ENCODE assay signal across 15 mouse cellular contexts in the genomic region with DNA sequence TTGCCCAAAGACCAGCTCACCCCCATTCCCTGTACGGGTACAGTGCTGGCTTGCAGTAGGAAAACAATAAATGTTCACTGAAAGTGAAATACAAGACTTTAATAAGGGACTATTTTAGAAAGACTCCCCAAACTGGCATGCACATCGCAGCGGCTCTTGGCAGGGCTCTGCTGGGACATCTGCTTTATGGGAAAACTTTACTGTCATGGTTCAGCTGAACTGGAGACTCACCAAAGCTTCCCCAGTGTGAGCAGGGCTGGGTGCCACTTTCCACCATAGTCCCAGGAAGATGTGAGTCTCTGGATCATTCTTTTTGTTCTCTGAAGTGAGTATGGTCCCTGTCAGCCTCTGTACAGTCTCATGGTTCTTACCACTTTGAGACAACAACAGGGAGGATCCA.
A peak's percentile ranks its signal among the peaks of the same experiment; 100 is the strongest.
DNase-seq lines count a peak whose midpoint lies in the region; ATAC-seq and TF ChIP-seq lines count a peak whose summit lies in the region.
"Had no signal": no experiment of that assay in that cellular context is flagged by ENCODE, and none has a peak within 500 bp of the region (broad histone marks: within the 10 kb centered on the region; RNA-seq: fewer than 3 reads in every experiment).

No protein-coding gene starts in this region.

- peak; percentile 76 for DNase-seq in heart, adult 11 months
- no peak for DNase-seq in heart, adult 2 months
- peak; percentile 11 for DNase-seq in lung, postnatal 36 days
- DNase-seq in lung, postnatal 0 days (ENCODE audit: low spot score), result no peak
- peak; percentile 49 to 56 for DNase-seq in cerebellum, postnatal 14 days
- no peak for DNase-seq in B cell, adult 2 months
- DNase-seq in stomach, postnatal 0 days (ENCODE audit: low spot score), result no peak
- DNase-seq: adrenal gland, adult 2 months; thymus, postnatal 4 days had no signal

- no peaks in the 10 kb centered on the region for H3K27me3 ChIP-seq in heart, adult 2 months (ENCODE audit: control insufficient read depth, insufficient read depth, low read length)
- no peaks in the 10 kb centered on the region for H3K27me3 ChIP-seq in lung, postnatal 0 days (replicated peaks; ENCODE audit: insufficient read depth, low read length)
- H3K27me3 ChIP-seq in stomach, postnatal 0 days (ENCODE audit: control insufficient read depth, insufficient read depth, low read length), result no peaks in the 10 kb centered on the region
- H3K27me3 ChIP-seq: embryonic facial prominence, embryonic 12.5 days; heart, embryonic 12.5 days; limb, embryonic 12.5 days had no signal

- intact Hi-C loops in heart, adult 2 months (cut with DNase I), result no loop called here

- no peak for TF ChIP-seq CTCF in heart, adult 2 months (IDR thresholded peaks at IDR 0.05)
- no peak for TF ChIP-seq CTCF in lung, postnatal 0 days (IDR thresholded peaks at IDR 0.05)
- TF ChIP-seq CTCF in stomach, postnatal 0 days (IDR thresholded peaks at IDR 0.05; ENCODE audit: low read depth), result no peak

- TF ChIP-seq EP300 in heart, adult 2 months (IDR thresholded peaks at IDR 0.05; ENCODE audit: insufficient read depth, low read depth, low read length), result no peak
- no peak for TF ChIP-seq EP300 in lung, postnatal 0 days (IDR thresholded peaks at IDR 0.05)
- no peak for TF ChIP-seq EP300 in stomach, postnatal 0 days (optimal IDR thresholded peaks at IDR 0.05)

- H3K9ac ChIP-seq in heart, adult 2 months (ENCODE audit: low read depth, low read length), result no peak overlapping the region
- no peak overlapping the region for H3K9ac ChIP-seq in lung, postnatal 0 days (replicated peaks; ENCODE audit: low read depth)
- H3K9ac ChIP-seq in stomach, postnatal 0 days (ENCODE audit: low read length), result no peak overlapping the region
- H3K9ac ChIP-seq: embryonic facial prominence, embryonic 12.5 days; heart, embryonic 12.5 days; limb, embryonic 12.5 days; midbrain, embryonic 13.5 days had no signal

- H3K36me3 ChIP-seq in heart, adult 2 months (ENCODE audit: control insufficient read depth, insufficient read depth, low read length), result no peaks in the 10 kb centered on the region
- H3K36me3 ChIP-seq in lung, postnatal 0 days (ENCODE audit: insufficient read depth, low read length), result no peaks in the 10 kb centered on the region
- H3K36me3 ChIP-seq in stomach, postnatal 0 days (ENCODE audit: control insufficient read depth, insufficient read depth, low read length), result no peaks in the 10 kb centered on the region
- H3K36me3 ChIP-seq: embryonic facial prominence, embryonic 12.5 days; forebrain, embryonic 10.5 days; heart, embryonic 12.5 days; limb, embryonic 12.5 days; midbrain, embryonic 13.5 days had no signal

- 75% methylated on average over 3 of the region's 3 CpGs for WGBS in heart, adult 2 months
- WGBS in lung, postnatal 0 days, result 63% methylated on average over 3 of the region's 3 CpGs
- WGBS in stomach, postnatal 0 days, result 70% methylated on average over 3 of the region's 3 CpGs

- H3K4me3 ChIP-seq in heart, adult 2 months, result no peak overlapping the region
- H3K4me3 ChIP-seq in lung, postnatal 0 days (ENCODE audit: low read depth, low read length), result no peak overlapping the region
- no peak overlapping the region for H3K4me3 ChIP-seq in stomach, postnatal 0 days (ENCODE audit: low read depth, low read length)
- H3K4me3 ChIP-seq: embryonic facial prominence, embryonic 12.5 days; forebrain, embryonic 10.5 days; heart, embryonic 12.5 days; limb, embryonic 12.5 days; midbrain, embryonic 13.5 days had no signal

- H3K79me2 ChIP-seq in heart, adult 2 months (replicated peaks; ENCODE audit: control insufficient read depth, insufficient read depth, low read length), result no peaks in the 10 kb centered on the region

- no peak overlapping the region for H3K4me2 ChIP-seq in lung, postnatal 0 days (replicated peaks; ENCODE audit: low read depth, low read length)
- no peak overlapping the region for H3K4me2 ChIP-seq in stomach, postnatal 0 days (replicated peaks; ENCODE audit: low read depth)
- H3K4me2 ChIP-seq: embryonic facial prominence, embryonic 12.5 days; heart, embryonic 12.5 days; limb, embryonic 12.5 days; midbrain, embryonic 13.5 days had no signal

- peaks cover 5% of the 10 kb centered on the region for H3K4me1 ChIP-seq in heart, adult 2 months (ENCODE audit: control insufficient read depth, insufficient read depth, low read length)
- no peaks in the 10 kb centered on the region for H3K4me1 ChIP-seq in lung, postnatal 0 days (ENCODE audit: insufficient read depth, low read depth, low read length)
- no peaks in the 10 kb centered on the region for H3K4me1 ChIP-seq in stomach, postnatal 0 days (replicated peaks; ENCODE audit: control insufficient read depth, insufficient read depth)
- H3K4me1 ChIP-seq: embryonic facial prominence, embryonic 12.5 days; limb, embryonic 12.5 days had no signal

- no peak for ATAC-seq in lung, postnatal 0 days
- ATAC-seq in stomach, postnatal 0 days (ENCODE audit: low FRiP score, low TSS enrichment), result no peak
- ATAC-seq: midbrain, embryonic 13.5 days had no signal

- no peak for TF ChIP-seq POLR2A in heart, adult 2 months (IDR thresholded peaks at IDR 0.05; ENCODE audit: insufficient read depth, low read depth, low read length)

- no peak overlapping the region for H3K27ac ChIP-seq in heart, adult 2 months
- no peak overlapping the region for H3K27ac ChIP-seq in lung, postnatal 0 days (ENCODE audit: low read length)
- H3K27ac ChIP-seq in stomach, postnatal 0 days (replicated peaks), result no peak overlapping the region
- H3K27ac ChIP-seq: embryonic facial prominence, embryonic 12.5 days; forebrain, embryonic 10.5 days; limb, embryonic 12.5 days; macrophage; midbrain, embryonic 13.5 days had no signal

- H3K9me3 ChIP-seq in lung, postnatal 0 days (ENCODE audit: low read length), result no peaks in the 10 kb centered on the region
- H3K9me3 ChIP-seq in stomach, postnatal 0 days (ENCODE audit: control insufficient read depth, low read length), result no peaks in the 10 kb centered on the region
- H3K9me3 ChIP-seq: embryonic facial prominence, embryonic 12.5 days; forebrain, embryonic 10.5 days; heart, embryonic 12.5 days; limb, embryonic 12.5 days; midbrain, embryonic 13.5 days had no signal

Comparison
In these comparisons a context has a peak if more than half of its experiments do, and no peak if none do; other contexts are left out.
1. DNase-seq: peak in heart, adult 11 months (single experiment), lung, postnatal 36 days (single experiment) and cerebellum, postnatal 14 days (2 of 2); none in heart, adult 2 months (0 of 2), lung, postnatal 0 days (single experiment), B cell, adult 2 months (0 of 2) and stomach, postnatal 0 days (single experiment).